Mouse (Mus musculus): Measurements from ENCODE around the gene Gnaz. TPM values are rescaled to one million over a fixed set of nuclear protein-coding genes. Genes with fewer than 3 reads are reported as not detected.

The Gnaz gene
- polyA plus RNA-seq, 1 experiment from 2014 or later: 3.7 TPM

- Histone ChIP-seq H3K4me2 (ENCODE audit: low read depth, low read length) (peak overlapping the region; percentile 86), H3K27ac (ENCODE audit: low read depth) (no peak overlapping the region), H3K4me3 (ENCODE audit: low read depth, low read length) (peak overlapping the region; percentile 73), H3K36me3 (replicated peaks; ENCODE audit: insufficient read depth, low read length) (peaks cover 2% of the 10 kb centered on the region; the same call in 1 of the 2 replicates), H3K9ac (replicated peaks) (peak overlapping the region; percentile 67), H3K9me3 (ENCODE audit: low read length) (no peaks in the 10 kb centered on the region), H3K27me3 (ENCODE audit: insufficient read depth, low read length) (peaks cover 8% of the 10 kb centered on the region; the same call in 1 of the 2 replicates), H3K4me1 (ENCODE audit: insufficient read depth) (peaks cover 41% of the 10 kb centered on the region)
- DNase-seq (no peak), ATAC-seq (no peak)
- no peak for TF ChIP-seq EP300 (IDR thresholded peaks at IDR 0.05; ENCODE audit: low read depth)
- no peak for TF ChIP-seq CTCF (IDR thresholded peaks at IDR 0.05; ENCODE audit: low read depth)
- 8% methylated on average over 6 of the region's 6 CpGs for WGBS (ENCODE audit: insufficient replicate concordance)
Measured at GRCm38 (mm10) chr10:75062189-75062561, 95.2 kb downstream of the Gnaz start.

DNA sequence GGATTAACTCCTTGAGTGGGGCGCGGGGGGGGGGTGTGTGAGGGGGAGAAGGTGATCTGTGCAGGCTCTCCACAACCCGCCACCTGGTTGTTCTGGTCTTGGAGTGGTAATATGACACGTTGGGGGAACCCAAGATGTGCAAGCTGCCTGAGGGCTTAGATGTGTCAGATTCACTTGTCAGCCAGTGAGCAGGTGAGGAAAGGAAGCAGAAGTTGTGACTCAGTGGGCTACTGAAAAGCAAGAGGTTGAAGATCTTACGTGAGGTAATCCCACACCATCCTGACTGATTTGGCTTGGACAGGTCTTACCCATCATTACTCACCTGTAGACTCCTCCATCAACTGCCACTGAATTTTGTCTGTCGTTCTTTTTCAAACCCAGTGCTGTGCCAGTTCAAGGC is 95.6 kb downstream of the Gnaz start:
- TF ChIP-seq EP300 (IDR thresholded peaks at IDR 0.05; ENCODE audit: low read depth) (no peak), CTCF (IDR thresholded peaks at IDR 0.05; ENCODE audit: low read depth) (no peak)
- no peak for ATAC-seq
- no peak for DNase-seq
- peak overlapping the region; percentile 86 for H3K4me2 ChIP-seq (ENCODE audit: low read depth, low read length)
- no peak overlapping the region for H3K27ac ChIP-seq (ENCODE audit: low read depth)
- peaks cover 2% of the 10 kb centered on the region; the same call in 1 of the 2 replicates for H3K36me3 ChIP-seq (replicated peaks; ENCODE audit: insufficient read depth, low read length)
- 26% methylated on average over 6 of the region's 6 CpGs for WGBS (ENCODE audit: insufficient replicate concordance)
- H3K9ac ChIP-seq (replicated peaks): no peak overlapping the region
- peaks cover 8% of the 10 kb centered on the region; the same call in 1 of the 2 replicates for H3K27me3 ChIP-seq (ENCODE audit: insufficient read depth, low read length)
- peaks cover 41% of the 10 kb centered on the region for H3K4me1 ChIP-seq (ENCODE audit: insufficient read depth)
- peak overlapping the region; percentile 73 for H3K4me3 ChIP-seq (ENCODE audit: low read depth, low read length)
- H3K9me3 ChIP-seq (ENCODE audit: low read length): no peaks in the 10 kb centered on the region

- peaks cover 45% of the 10 kb centered on the region for H3K4me1 ChIP-seq (ENCODE audit: insufficient read depth)
- no peak for DNase-seq
Measured at GRCm38 (mm10) chr10:75063301-75063965, 96.5 kb downstream of the Gnaz start.

DNA sequence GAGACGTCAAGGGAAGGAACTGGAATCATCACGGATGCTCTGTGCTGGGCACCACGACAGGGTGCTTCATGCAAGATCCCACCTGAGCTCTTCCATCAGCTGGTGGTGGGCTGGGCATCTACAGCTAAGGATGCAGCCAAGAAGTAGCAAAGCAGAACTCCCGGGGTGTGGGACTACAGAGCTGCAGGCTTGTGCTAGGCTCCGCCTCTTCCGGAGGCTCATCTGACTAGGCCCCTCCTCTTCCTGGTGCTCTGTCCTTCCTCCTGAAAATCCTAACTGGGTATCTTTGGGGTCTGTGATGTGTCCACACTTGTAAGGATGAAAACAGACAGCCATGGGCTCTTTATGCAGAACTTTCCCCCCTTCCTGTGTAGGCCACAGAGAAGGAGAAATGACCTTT is 98.7 kb downstream of the Gnaz start:
- 66% methylated on average over 6 of the region's 6 CpGs for WGBS (ENCODE audit: insufficient replicate concordance)
- no peak for DNase-seq
- H3K4me1 ChIP-seq (ENCODE audit: insufficient read depth): peaks cover 56% of the 10 kb centered on the region

More at GRCm38 (mm10) chr10:75063301-75063965, 96.5 kb downstream of the Gnaz start:
- Histone ChIP-seq H3K27ac (ENCODE audit: low read depth) (no peak overlapping the region), H3K36me3 (replicated peaks; ENCODE audit: insufficient read depth, low read length) (peaks cover 2% of the 10 kb centered on the region; the same call in 1 of the 2 replicates), H3K4me2 (ENCODE audit: low read depth, low read length) (peak overlapping the region; percentile 86), H3K27me3 (ENCODE audit: insufficient read depth, low read length) (peaks cover 8% of the 10 kb centered on the region; the same call in 1 of the 2 replicates), H3K9me3 (ENCODE audit: low read length) (no peaks in the 10 kb centered on the region), H3K4me3 (ENCODE audit: low read depth, low read length) (peak overlapping the region; percentile 73), H3K9ac (replicated peaks) (no peak overlapping the region)
- no peak for ATAC-seq
- no peak for TF ChIP-seq EP300 (IDR thresholded peaks at IDR 0.05; ENCODE audit: low read depth)
- TF ChIP-seq CTCF (IDR thresholded peaks at IDR 0.05; ENCODE audit: low read depth): no peak
- 40% methylated on average over 12 of the region's 12 CpGs for WGBS (ENCODE audit: insufficient replicate concordance)

More for the DNA sequence above, 98.7 kb downstream of the Gnaz start:
- Histone ChIP-seq H3K4me2 (ENCODE audit: low read depth, low read length) (no peak overlapping the region), H3K27ac (ENCODE audit: low read depth) (no peak overlapping the region), H3K36me3 (replicated peaks; ENCODE audit: insufficient read depth, low read length) (peaks cover 2% of the 10 kb centered on the region; the same call in 1 of the 2 replicates), H3K4me3 (ENCODE audit: low read depth, low read length) (no peak overlapping the region), H3K27me3 (ENCODE audit: insufficient read depth, low read length) (peaks cover 8% of the 10 kb centered on the region; the same call in 1 of the 2 replicates), H3K9ac (replicated peaks) (no peak overlapping the region), H3K9me3 (ENCODE audit: low read length) (no peaks in the 10 kb centered on the region)
- no peak for ATAC-seq
- TF ChIP-seq CTCF (IDR thresholded peaks at IDR 0.05; ENCODE audit: low read depth) (no peak), EP300 (IDR thresholded peaks at IDR 0.05; ENCODE audit: low read depth) (no peak)

Other genes starting within 250 kb of the Gnaz start
- gene Rsph14, start 65.4 kb downstream of the Gnaz start, polyA plus RNA-seq (2015; fragmentation: Nextera tagmentation; extraction: Ambion mirVana): 0.20 TPM in 1 of 2 replicates, not detected in the other
- gene Rab36, start 69.9 kb downstream of the Gnaz start, polyA plus RNA-seq (2015; fragmentation: Nextera tagmentation; extraction: Ambion mirVana): 1.7 TPM in 2 replicates
- gene Bcr, start 93.4 kb downstream of the Gnaz start, polyA plus RNA-seq (2015; fragmentation: Nextera tagmentation; extraction: Ambion mirVana): 3.4 and 3.6 TPM in 2 replicates
- 3.5 and 4.0 TPM in 2 replicates for gene Specc1l, start 244.9 kb downstream of the Gnaz start, polyA plus RNA-seq (2015; fragmentation: Nextera tagmentation; extraction: Ambion mirVana)

All from liver, postnatal 0 days (tissue).